Mouse (Mus musculus): ENCODE results near the gene D330045A20Rik. TPM values are rescaled to one million over a fixed set of nuclear protein-coding genes. Genes with fewer than 3 reads are reported as not detected.
"Not testable (repeated sequence)": the region's sequence is repeated elsewhere in the genome, so short reads cannot be mapped to it uniquely, and the experiment has no call there.

Gene D330045A20Rik
- total RNA-seq, 2 experiments from 2014 or later = 0.30 to 0.36 TPM

DNA sequence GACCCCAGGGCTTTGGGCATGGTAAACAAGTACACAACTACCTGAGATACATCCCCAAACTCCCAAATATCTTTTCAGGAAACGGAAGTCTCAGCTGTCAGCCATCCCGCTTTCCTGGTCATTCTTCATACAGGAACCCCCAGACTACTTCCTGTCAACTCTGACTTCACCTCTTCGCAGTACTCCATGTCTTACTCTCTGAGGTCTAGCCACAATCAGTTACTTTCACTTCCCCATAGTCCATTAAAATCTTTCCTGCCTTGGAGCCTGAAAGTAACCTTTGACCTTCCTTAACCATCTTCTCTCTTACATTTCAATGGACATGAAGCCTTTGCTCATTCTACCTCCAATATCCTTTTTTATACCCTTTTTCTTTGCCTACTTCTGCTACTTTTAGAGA, 89.9 kb downstream of the D330045A20Rik start:
- DNase-seq (ENCODE audit: low spot score in 2 of 2) = no peak

DNA sequence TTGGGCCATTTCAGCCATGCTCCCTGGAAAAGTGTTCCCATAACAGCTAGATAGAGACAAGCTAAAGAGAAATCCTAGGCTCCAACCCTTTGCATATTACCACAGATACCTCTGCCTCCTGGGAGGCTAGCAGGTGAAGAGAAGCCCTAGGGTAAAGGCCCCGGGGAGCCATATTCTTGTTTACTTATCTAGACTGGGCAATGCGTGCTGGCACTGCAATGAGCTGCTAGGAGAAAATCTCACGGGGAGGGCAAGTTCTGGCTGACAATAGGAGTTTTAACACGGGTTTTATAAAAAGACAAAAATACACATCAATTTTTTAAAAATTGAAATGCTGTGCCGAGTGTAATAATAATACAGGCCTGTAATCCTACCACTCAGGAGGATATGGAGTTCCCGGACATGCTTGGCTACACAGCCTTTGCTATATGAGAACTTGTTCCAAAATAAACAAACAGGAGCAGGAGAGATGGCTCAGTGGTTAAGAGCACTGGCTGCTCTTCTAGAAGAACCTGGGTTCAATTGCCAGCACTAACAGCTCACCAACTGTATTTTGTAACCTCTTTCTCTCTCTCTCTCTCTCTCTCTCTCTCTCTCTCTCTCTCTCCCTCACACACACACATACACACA, 98.6 kb downstream of the D330045A20Rik start:
- DNase-seq (ENCODE audit: low spot score in 2 of 2) = no peak

DNA sequence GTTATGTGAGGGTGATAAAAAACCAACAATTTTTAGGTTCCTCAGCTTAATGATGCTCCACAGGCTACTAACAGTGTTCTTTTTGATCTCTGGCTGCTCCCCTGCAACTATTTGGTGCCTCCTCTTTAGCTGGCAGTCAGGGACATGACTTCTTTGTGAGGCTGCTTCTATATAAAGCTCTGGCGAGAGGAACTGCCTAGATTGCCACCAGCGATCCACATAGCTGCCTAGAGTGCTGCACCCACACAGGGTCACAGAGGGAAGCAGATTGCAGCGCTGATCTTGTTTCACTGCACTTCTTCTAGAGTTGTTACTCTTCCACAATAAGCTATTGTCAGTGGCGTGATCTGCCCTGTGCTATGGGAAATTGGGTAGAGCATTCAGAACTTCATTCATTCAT, 103.4 kb downstream of the D330045A20Rik start:
- DNase-seq (ENCODE audit: low spot score in 2 of 2) = no peak

DNA sequence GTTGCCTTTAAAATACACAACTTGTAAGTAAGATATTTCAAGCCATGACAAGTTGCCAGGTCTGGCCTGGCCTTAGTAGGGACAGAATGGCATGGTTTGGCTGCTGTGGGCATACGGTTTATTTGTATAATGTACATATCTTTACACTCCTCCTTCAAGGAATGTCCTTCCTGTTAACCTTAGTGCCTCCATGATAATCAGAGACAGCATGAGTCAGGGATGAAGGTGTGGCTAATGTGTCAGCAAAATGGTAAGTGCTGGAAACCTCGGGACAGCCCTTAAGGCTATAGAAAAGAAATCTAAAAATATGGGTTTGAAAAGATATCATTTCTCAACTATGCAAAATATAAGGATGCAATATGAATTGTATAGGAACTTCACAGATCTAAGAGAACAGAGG, 106.5 kb downstream of the D330045A20Rik start:
- DNase-seq (ENCODE audit: low spot score in 2 of 2) = not testable (repeated sequence)

DNA sequence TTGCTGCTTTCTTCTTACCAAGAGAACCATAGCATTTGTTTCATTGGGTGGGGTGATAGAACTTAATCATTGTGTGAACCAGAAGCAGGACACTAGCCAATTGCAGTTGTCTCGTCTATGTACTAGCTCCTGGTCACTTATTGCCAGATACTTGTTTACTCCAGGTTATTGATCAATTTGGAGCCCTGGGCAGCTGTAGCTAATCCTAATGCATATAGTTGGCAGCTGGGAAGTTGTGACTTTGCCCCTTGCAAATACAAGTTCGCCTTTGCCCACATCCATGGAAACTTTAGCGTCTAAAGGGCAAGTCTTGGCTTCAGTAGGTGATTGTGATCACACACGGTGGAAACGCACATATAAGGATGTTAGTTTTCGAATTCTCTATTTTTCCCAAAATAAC, 116.2 kb downstream of the D330045A20Rik start:
- DNase-seq (ENCODE audit: low spot score in 2 of 2) = no peak

Other genes starting within 250 kb of the D330045A20Rik start
- not detected for gene Trap1a, start 146.7 kb upstream of the D330045A20Rik start, total RNA-seq (2021)
- 10 to 100 TPM; 21.7 to 25.3 TPM for gene Rnf128, start 82.9 kb downstream of the D330045A20Rik start, total RNA-seq (2021)
- gene Tbc1d8b, start 204.6 kb downstream of the D330045A20Rik start, total RNA-seq (2021) = 1 to 10 TPM; 6.0 to 7.2 TPM
- gene Gm15013, start 234.1 kb downstream of the D330045A20Rik start, total RNA-seq (2021) = not detected